ENCODE assay signal across 8 mouse cellular contexts in genomic region chr10:67538106-67538505, GRCm38 (mm10). TPM values are rescaled to one million over a fixed set of nuclear protein-coding genes. Genes with fewer than 3 reads are reported as not detected.
DNase-seq lines count a peak whose midpoint lies in the region; ATAC-seq and TF ChIP-seq lines count a peak whose summit lies in the region.

No protein-coding gene starts in this region.

- peaks cover 14% of the 10 kb centered on the region; the same call in 1 of the 2 replicates for H3K4me1 ChIP-seq in lung, adult 2 months (ENCODE audit: control insufficient read depth, insufficient read depth, low read length)
- H3K4me1 ChIP-seq in brown adipose tissue, adult 24 weeks (ENCODE audit: control insufficient read depth, insufficient read depth, insufficient read length, low read length), result peaks cover 6% of the 10 kb centered on the region; the same call in 1 of the 2 replicates
- peaks cover 31% of the 10 kb centered on the region for H3K4me1 ChIP-seq in liver, embryonic 15.5 days (replicated peaks)

- DNase-seq in lung, adult 2 months, result peak; percentile 22
- DNase-seq in lung, postnatal 25 days (ENCODE audit: low spot score), result no peak
- peak; percentile 7 to 15 for DNase-seq in heart, postnatal 14 days
- peak; percentile 47 for DNase-seq in testis, postnatal 10 days (ENCODE audit: low spot score)
- no peak for DNase-seq in left cerebral cortex, postnatal 4 days
- DNase-seq in spleen, postnatal 14 days (ENCODE audit: low spot score in 2 of 2), result no peak

- no peak for TF ChIP-seq CTCF in lung, adult 2 months (IDR thresholded peaks at IDR 0.05; ENCODE audit: insufficient read depth, low read length)

- H3K27me3 ChIP-seq in liver, embryonic 15.5 days, result peaks cover 95% of the 10 kb centered on the region

- H3K36me3 ChIP-seq in liver, embryonic 15.5 days (replicated peaks), result no peaks in the 10 kb centered on the region

- no peak overlapping the region for H3K9ac ChIP-seq in liver, embryonic 15.5 days

- H3K4me2 ChIP-seq in liver, embryonic 15.5 days, result peak overlapping the region; percentile 85

- no peak for ATAC-seq in liver, embryonic 15.5 days (ENCODE audit: insufficient read depth)

- WGBS in lung, adult 2 months, result 3% methylated on average over 19 of the region's 19 CpGs
- WGBS in liver, embryonic 15.5 days (ENCODE audit: insufficient replicate concordance), result 2% methylated on average over 19 of the region's 19 CpGs

- H3K4me3 ChIP-seq in lung, adult 2 months (replicated peaks; ENCODE audit: extremely low read depth, low read depth, low read length), result peak overlapping the region; percentile 7
- peak overlapping the region; percentile 78 for H3K4me3 ChIP-seq in brown adipose tissue, adult 24 weeks (ENCODE audit: insufficient read depth, low read depth, low read length)
- H3K4me3 ChIP-seq in liver, embryonic 15.5 days (replicated peaks), result peak overlapping the region; percentile 67

- no peak overlapping the region for H3K27ac ChIP-seq in brown adipose tissue, adult 24 weeks (replicated peaks; ENCODE audit: low read depth, low read length)
- H3K27ac ChIP-seq in liver, embryonic 15.5 days (replicated peaks), result no peak overlapping the region

- TF ChIP-seq POLR2A in lung, adult 2 months (IDR thresholded peaks at IDR 0.05; ENCODE audit: borderline replicate concordance, extremely low read depth, low read depth, low read length), result no peak

- intact Hi-C loops in heart, postnatal 14 days (cut with DNase I), result loop anchor here (5.0 to 10.0 kb wide), 3 partner anchors 109 to 633 kb away; no protein-coding TSS in a partner anchor
- intact Hi-C loops in left cerebral cortex, postnatal 4 days (cut with DNase I), result loop anchor here (5.0 kb wide), 2 partner anchors 189 to 216 kb away; no protein-coding TSS in a partner anchor

- H3K9me3 ChIP-seq in liver, embryonic 15.5 days (replicated peaks), result no peaks in the 10 kb centered on the region

RNA-seq across cellular contexts. Expression of gene Egr2, which starts 2.8 kb away (rescaled TPM):
- 12.8 and 13.1 TPM in 2 replicates for polyA plus RNA-seq in lung, adult 2 months (2012; rRNA removed)
- 5.2 and 10.0 TPM in 2 replicates for polyA plus RNA-seq in brown adipose tissue, adult 24 weeks (2012; ENCODE audit: insufficient read depth, insufficient read length, missing spikeins)
- total RNA-seq in heart, postnatal 14 days (2021), result 1 to 10 TPM in 1 of 2 experiments, under 1 TPM in 1; 0.73 to 1.8 TPM
- 0.03 TPM in 1 of 2 replicates, not detected in the other for polyA plus RNA-seq in liver, embryonic 15.5 days (2015; fragmentation: Nextera tagmentation; extraction: Ambion mirVana)
- total RNA-seq in left cerebral cortex, postnatal 4 days (2021), result 1 to 10 TPM; 2.4 to 4.1 TPM

RNA-seq across cellular contexts. Expression of gene Ado, which starts 10.6 kb away (rescaled TPM):
- 11.6 and 14.1 TPM in 2 replicates for polyA plus RNA-seq in lung, adult 2 months (2012; rRNA removed)
- 9.6 and 11.0 TPM in 2 replicates for polyA plus RNA-seq in brown adipose tissue, adult 24 weeks (2012; ENCODE audit: insufficient read depth, insufficient read length, missing spikeins)
- total RNA-seq in heart, postnatal 14 days (2021), result 10 to 100 TPM; 18.7 to 19.5 TPM
- 12.2 TPM in 2 replicates for polyA plus RNA-seq in liver, embryonic 15.5 days (2015; fragmentation: Nextera tagmentation; extraction: Ambion mirVana)
- 10 to 100 TPM; 44.5 to 48.3 TPM for total RNA-seq in left cerebral cortex, postnatal 4 days (2021)

Comparison
In these comparisons a context has a peak if more than half of its experiments do, and no peak if none do; other contexts are left out.
1. DNase-seq: peak in lung, adult 2 months (single experiment), heart, postnatal 14 days (2 of 2) and testis, postnatal 10 days (single experiment); none in lung, postnatal 25 days (single experiment), left cerebral cortex, postnatal 4 days (single experiment) and spleen, postnatal 14 days (0 of 2).
2. H3K4me3 ChIP-seq: peak in every context shown above with its lines; median percentile 78 in brown adipose tissue, adult 24 weeks; 67 in liver, embryonic 15.5 days; 7 in lung, adult 2 months.